Mouse (Mus musculus): ENCODE measurements around the gene Hdhd3.

DNA sequence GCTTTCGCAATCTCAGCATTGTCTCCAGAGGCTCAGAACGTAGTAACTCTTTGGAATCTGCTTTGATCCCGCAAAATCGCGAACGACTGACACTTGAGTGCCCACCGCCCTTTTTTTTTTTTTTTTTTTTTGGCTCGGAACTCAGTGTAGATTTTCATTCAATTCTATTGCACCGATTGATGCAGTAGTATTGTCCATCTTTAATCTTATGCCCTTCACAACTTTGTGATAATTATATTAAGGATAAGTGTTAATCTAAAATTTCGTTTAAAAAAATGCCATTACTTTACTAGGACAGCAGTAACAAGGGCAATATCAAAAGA is 22.2 kb upstream of the Hdhd3 start:
- TF ChIP-seq POLR2A (IDR thresholded peaks at IDR 0.05; ENCODE audit: low read depth, low read length) (0 out of 2 replicates have a peak, but pooled peaks have one; percentile 2), CTCF (IDR thresholded peaks at IDR 0.05; ENCODE audit: borderline replicate concordance, insufficient read depth, low read length) (no peak)
